ENCODE assay signal across 8 mouse cellular contexts in genomic region chr15:31601279-31601645, GRCm38 (mm10). TPM values are rescaled to one million over a fixed set of nuclear protein-coding genes. Genes with fewer than 3 reads are reported as not detected.
DNase-seq lines count a peak whose midpoint lies in the region; ATAC-seq and TF ChIP-seq lines count a peak whose summit lies in the region.

No protein-coding gene starts in this region.

- H3K27me3 ChIP-seq in lung, embryonic 14.5 days (ENCODE audit: insufficient read depth, low read length) = no peaks in the 10 kb centered on the region
- no peaks in the 10 kb centered on the region for H3K27me3 ChIP-seq in embryonic facial prominence, embryonic 15.5 days
- H3K27me3 ChIP-seq in limb, embryonic 13.5 days = no peaks in the 10 kb centered on the region

- H3K4me3 ChIP-seq in lung, embryonic 14.5 days (ENCODE audit: low read depth, low read length) = peak overlapping the region; percentile 97
- peak overlapping the region; percentile 71 for H3K4me3 ChIP-seq in embryonic facial prominence, embryonic 15.5 days (replicated peaks)
- peak overlapping the region; percentile 80 for H3K4me3 ChIP-seq in limb, embryonic 13.5 days
- H3K4me3 ChIP-seq in olfactory bulb, adult 2 months (ENCODE audit: insufficient read depth, low read depth, low read length) = peak overlapping the region; percentile 97

- peak; percentile 69 for ATAC-seq in lung, embryonic 14.5 days (ENCODE audit: insufficient read depth)
- ATAC-seq in embryonic facial prominence, embryonic 15.5 days (ENCODE audit: insufficient number of reproducible peaks, low FRiP score, low TSS enrichment, low read depth) = peak; percentile 81
- peak; percentile 70 for ATAC-seq in limb, embryonic 13.5 days (ENCODE audit: low FRiP score, low read depth)

- no peaks in the 10 kb centered on the region for H3K9me3 ChIP-seq in lung, embryonic 14.5 days (ENCODE audit: low read depth, low read length)
- H3K9me3 ChIP-seq in embryonic facial prominence, embryonic 15.5 days (replicated peaks) = no peaks in the 10 kb centered on the region
- H3K9me3 ChIP-seq in limb, embryonic 13.5 days = no peaks in the 10 kb centered on the region

- H3K4me1 ChIP-seq in lung, embryonic 14.5 days (ENCODE audit: insufficient read depth) = 0 out of 2 replicates have a peak, but pooled peaks cover 8% of the 10 kb centered on the region
- peaks cover 24% of the 10 kb centered on the region for H3K4me1 ChIP-seq in embryonic facial prominence, embryonic 15.5 days
- H3K4me1 ChIP-seq in limb, embryonic 13.5 days = peaks cover 30% of the 10 kb centered on the region
- H3K4me1 ChIP-seq in olfactory bulb, adult 2 months (ENCODE audit: control insufficient read depth, insufficient read depth, low read length) = peaks cover 10% of the 10 kb centered on the region

- H3K9ac ChIP-seq in lung, embryonic 14.5 days = peak overlapping the region; percentile 97
- peak overlapping the region; percentile 77 for H3K9ac ChIP-seq in embryonic facial prominence, embryonic 15.5 days
- H3K9ac ChIP-seq in limb, embryonic 13.5 days = peak overlapping the region; percentile 95

- H3K36me3 ChIP-seq in lung, embryonic 14.5 days (ENCODE audit: insufficient read depth) = peaks cover 17% of the 10 kb centered on the region
- H3K36me3 ChIP-seq in embryonic facial prominence, embryonic 15.5 days = peaks cover 17% of the 10 kb centered on the region
- H3K36me3 ChIP-seq in limb, embryonic 13.5 days = peaks cover 19% of the 10 kb centered on the region

- peak overlapping the region; percentile 84 for H3K27ac ChIP-seq in lung, embryonic 14.5 days (ENCODE audit: low read depth)
- peak overlapping the region; percentile 96 for H3K27ac ChIP-seq in embryonic facial prominence, embryonic 15.5 days (replicated peaks)
- H3K27ac ChIP-seq in limb, embryonic 13.5 days = peak overlapping the region; percentile 58; the same call in 1 of the 2 replicates
- H3K27ac ChIP-seq in olfactory bulb, adult 2 months (ENCODE audit: insufficient read depth, low read depth, low read length) = peak overlapping the region; percentile 77

- peak overlapping the region; percentile 96 for H3K4me2 ChIP-seq in lung, embryonic 14.5 days
- H3K4me2 ChIP-seq in embryonic facial prominence, embryonic 15.5 days (replicated peaks) = peak overlapping the region; percentile 87
- H3K4me2 ChIP-seq in limb, embryonic 13.5 days (replicated peaks) = peak overlapping the region; percentile 98

- TF ChIP-seq CTCF in lung, embryonic 14.5 days (IDR thresholded peaks at IDR 0.05; ENCODE audit: low read depth) = no peak
- TF ChIP-seq CTCF in olfactory bulb, adult 2 months (IDR thresholded peaks at IDR 0.05; ENCODE audit: insufficient read depth, low read depth, low read length) = no peak

- WGBS in lung, embryonic 14.5 days = 0% methylated on average over 33 of the region's 33 CpGs
- under 1% methylated on average over 33 of the region's 33 CpGs for WGBS in embryonic facial prominence, embryonic 15.5 days
- under 1% methylated on average over 33 of the region's 33 CpGs for WGBS in limb, embryonic 13.5 days
- under 1% methylated on average over 33 of the region's 33 CpGs for WGBS in olfactory bulb, adult 2 months

- DNase-seq in lung, embryonic 14.5 days = no peak
- DNase-seq in lung, postnatal 4 days = no peak
- no peak for DNase-seq in adrenal gland, adult (ENCODE audit: inconsistent age in 2 of 2, low spot score in 1 of 2)
- no peak for DNase-seq in T-cell, adult 2 months (ENCODE audit: low spot score)
- DNase-seq in embryo, embryonic 10.5 days (ENCODE audit: low spot score) = no peak

- no peak for TF ChIP-seq POLR2A in olfactory bulb, adult 2 months (IDR thresholded peaks at IDR 0.05; ENCODE audit: insufficient read depth, low read depth, low read length)

RNA-seq across cellular contexts. Expression of gene Cct5, which starts 0.3 kb away (rescaled TPM):
- 600 and 601 TPM in 2 replicates for polyA plus RNA-seq in lung, embryonic 14.5 days (2014; fragmentation: Nextera tagmentation; extraction: Ambion mirVana)
- polyA plus RNA-seq in embryonic facial prominence, embryonic 15.5 days (2015; fragmentation: Nextera tagmentation; extraction: Ambion mirVana) = 452 and 454 TPM in 2 replicates
- 545 and 552 TPM in 2 replicates for polyA plus RNA-seq in limb, embryonic 13.5 days (2015; fragmentation: Nextera tagmentation; extraction: Ambion mirVana)
- 293 TPM in 1 of 2 replicates, not detected in the other for polyA plus RNA-seq in olfactory bulb, adult 2 months (2012; ENCODE audit: insufficient read depth, insufficient read length, low replicate concordance, missing spikeins)

RNA-seq across cellular contexts. Expression of gene Fam173b, which starts 0.4 kb away (rescaled TPM):
- polyA plus RNA-seq in lung, embryonic 14.5 days (2014; fragmentation: Nextera tagmentation; extraction: Ambion mirVana) = 13.2 and 15.0 TPM in 2 replicates
- polyA plus RNA-seq in embryonic facial prominence, embryonic 15.5 days (2015; fragmentation: Nextera tagmentation; extraction: Ambion mirVana) = 15.7 and 16.9 TPM in 2 replicates
- 11.4 and 11.9 TPM in 2 replicates for polyA plus RNA-seq in limb, embryonic 13.5 days (2015; fragmentation: Nextera tagmentation; extraction: Ambion mirVana)
- not detected in 2 replicates for polyA plus RNA-seq in olfactory bulb, adult 2 months (2012; ENCODE audit: insufficient read depth, insufficient read length, low replicate concordance, missing spikeins)

RNA-seq across cellular contexts. Expression of gene Cmbl, which starts 36.1 kb away (rescaled TPM):
- 4.5 and 5.2 TPM in 2 replicates for polyA plus RNA-seq in lung, embryonic 14.5 days (2014; fragmentation: Nextera tagmentation; extraction: Ambion mirVana)
- polyA plus RNA-seq in embryonic facial prominence, embryonic 15.5 days (2015; fragmentation: Nextera tagmentation; extraction: Ambion mirVana) = 4.3 and 5.6 TPM in 2 replicates
- 1.8 and 2.2 TPM in 2 replicates for polyA plus RNA-seq in limb, embryonic 13.5 days (2015; fragmentation: Nextera tagmentation; extraction: Ambion mirVana)
- polyA plus RNA-seq in olfactory bulb, adult 2 months (2012; ENCODE audit: insufficient read depth, insufficient read length, low replicate concordance, missing spikeins) = not detected in 2 replicates

Comparison
In these comparisons a context has a peak if more than half of its experiments do, and no peak if none do; other contexts are left out.
1. RNA of gene Fam173b, which starts 0.4 kb away (polyA plus RNA-seq): 15.7 to 16.9 TPM in embryonic facial prominence, embryonic 15.5 days, 13.2 to 15.0 TPM in lung, embryonic 14.5 days and 11.4 to 11.9 TPM in limb, embryonic 13.5 days; not detected in olfactory bulb, adult 2 months; every median in the first group is over 10 times any median in the second.
2. Peak in every context shown above with its lines, with median percentiles within 50 percentile points of each other: ATAC-seq, H3K27ac ChIP-seq, H3K4me2 ChIP-seq, H3K4me3 ChIP-seq and H3K9ac ChIP-seq.